20 mouse cellular contexts compared by ENCODE assay signal in genomic region chr10:91734691-91735090, GRCm38 (mm10).
A peak's percentile ranks its signal among the peaks of the same experiment; 100 is the strongest.
DNase-seq lines count a peak whose midpoint lies in the region; ATAC-seq and TF ChIP-seq lines count a peak whose summit lies in the region.
"Had no signal": no experiment of that assay in that cellular context is flagged by ENCODE, and none has a peak within 500 bp of the region (broad histone marks: within the 10 kb centered on the region; RNA-seq: fewer than 3 reads in every experiment).

No protein-coding gene starts in this region.

- no peaks in the 10 kb centered on the region for H3K36me3 ChIP-seq in heart, embryonic 10.5 days
- H3K36me3 ChIP-seq in midbrain, postnatal 0 days (ENCODE audit: insufficient read depth, low read length) = no peaks in the 10 kb centered on the region
- no peaks in the 10 kb centered on the region for H3K36me3 ChIP-seq in midbrain, embryonic 15.5 days (replicated peaks)
- no peaks in the 10 kb centered on the region for H3K36me3 ChIP-seq in stomach, postnatal 0 days (ENCODE audit: control insufficient read depth, insufficient read depth, low read length)
- H3K36me3 ChIP-seq: embryonic facial prominence, embryonic 10.5 days; heart, embryonic 15.5 days had no signal

- peak; percentile 7 for DNase-seq in heart, postnatal 4 days
- DNase-seq in heart, embryonic 10.5 days (ENCODE audit: low spot score) = no peak
- no peak for DNase-seq in layer of hippocampus, adult 2 months (ENCODE audit: low spot score in 2 of 2)
- DNase-seq in layer of hippocampus, adult 18-20 months (ENCODE audit: low spot score in 2 of 2) = no peak
- no peak for DNase-seq in midbrain, postnatal 0 days (ENCODE audit: low spot score)
- no peak for DNase-seq in stomach, postnatal 0 days (ENCODE audit: low spot score)
- no peak for DNase-seq in retina, postnatal 1 day
- DNase-seq: adrenal gland, postnatal 36 days; cerebellum, adult 2 months; kidney, adult 9 months; right cerebral cortex, postnatal 14 days; thymus, adult 18-20 months; thymus, postnatal 4 days had no signal

- 70% methylated on average over 8 of the region's 8 CpGs for WGBS in heart, embryonic 10.5 days
- WGBS in midbrain, postnatal 0 days = 70% methylated on average over 8 of the region's 8 CpGs
- WGBS in midbrain, embryonic 15.5 days = 69% methylated on average over 8 of the region's 8 CpGs
- 74% methylated on average over 8 of the region's 8 CpGs for WGBS in stomach, postnatal 0 days

- TF ChIP-seq EP300 in stomach, postnatal 0 days (optimal IDR thresholded peaks at IDR 0.05) = no peak

- no peaks in the 10 kb centered on the region for H3K9me3 ChIP-seq in heart, embryonic 10.5 days
- no peaks in the 10 kb centered on the region for H3K9me3 ChIP-seq in midbrain, postnatal 0 days (ENCODE audit: low read length)
- H3K9me3 ChIP-seq in midbrain, embryonic 15.5 days = no peaks in the 10 kb centered on the region
- no peaks in the 10 kb centered on the region for H3K9me3 ChIP-seq in stomach, postnatal 0 days (ENCODE audit: control insufficient read depth, low read length)
- H3K9me3 ChIP-seq: embryonic facial prominence, embryonic 10.5 days; heart, embryonic 15.5 days had no signal

- no peaks in the 10 kb centered on the region for H3K27me3 ChIP-seq in heart, embryonic 10.5 days (ENCODE audit: insufficient read depth, poor library complexity, severe bottlenecking)
- H3K27me3 ChIP-seq in midbrain, postnatal 0 days (ENCODE audit: insufficient read depth, low read length) = no peaks in the 10 kb centered on the region
- H3K27me3 ChIP-seq in midbrain, embryonic 15.5 days (replicated peaks) = no peaks in the 10 kb centered on the region
- H3K27me3 ChIP-seq in stomach, postnatal 0 days (ENCODE audit: control insufficient read depth, insufficient read depth, low read length) = no peaks in the 10 kb centered on the region
- H3K27me3 ChIP-seq: heart, embryonic 15.5 days had no signal

- H3K4me3 ChIP-seq in heart, embryonic 10.5 days = no peak overlapping the region
- H3K4me3 ChIP-seq in layer of hippocampus, adult 2 months = no peak overlapping the region
- H3K4me3 ChIP-seq in midbrain, postnatal 0 days (ENCODE audit: low read depth, low read length) = no peak overlapping the region
- no peak overlapping the region for H3K4me3 ChIP-seq in midbrain, embryonic 15.5 days
- H3K4me3 ChIP-seq in stomach, postnatal 0 days (ENCODE audit: low read depth, low read length) = no peak overlapping the region
- H3K4me3 ChIP-seq: embryonic facial prominence, embryonic 10.5 days; heart, embryonic 15.5 days had no signal

- TF ChIP-seq CTCF in layer of hippocampus, adult 2 months (conservative IDR thresholded peaks at IDR 0.05) = peak; percentile 40
- TF ChIP-seq CTCF in midbrain, postnatal 0 days (IDR thresholded peaks at IDR 0.05) = peak; percentile 50
- peak; percentile 39; the same call in 1 of the 2 replicates for TF ChIP-seq CTCF in stomach, postnatal 0 days (IDR thresholded peaks at IDR 0.05; ENCODE audit: low read depth)

- 0 out of 2 replicates have a peak, but pooled peaks cover 10% of the 10 kb centered on the region for H3K4me1 ChIP-seq in heart, embryonic 10.5 days
- no peaks in the 10 kb centered on the region; the same call in 1 of the 2 replicates for H3K4me1 ChIP-seq in midbrain, postnatal 0 days (ENCODE audit: insufficient read depth, low read length)
- peaks cover 7% of the 10 kb centered on the region; the same call in 1 of the 2 replicates for H3K4me1 ChIP-seq in midbrain, embryonic 15.5 days
- no peaks in the 10 kb centered on the region for H3K4me1 ChIP-seq in stomach, postnatal 0 days (replicated peaks; ENCODE audit: control insufficient read depth, insufficient read depth)
- H3K4me1 ChIP-seq: embryonic facial prominence, embryonic 10.5 days; heart, embryonic 15.5 days had no signal

- no peak for ATAC-seq in midbrain, postnatal 0 days (ENCODE audit: low FRiP score)
- ATAC-seq in midbrain, embryonic 15.5 days (replicated peaks) = no peak
- no peak for ATAC-seq in stomach, postnatal 0 days (ENCODE audit: low FRiP score, low TSS enrichment)
- ATAC-seq: inflammation-experienced regulatory T-cells, adult 6 months had no signal

- H3K4me2 ChIP-seq in midbrain, postnatal 0 days (ENCODE audit: low read depth, low read length, poor library complexity, severe bottlenecking) = no peak overlapping the region
- H3K4me2 ChIP-seq in midbrain, embryonic 15.5 days = no peak overlapping the region
- H3K4me2 ChIP-seq in stomach, postnatal 0 days (replicated peaks; ENCODE audit: low read depth) = no peak overlapping the region
- H3K4me2 ChIP-seq: heart, embryonic 15.5 days; midbrain, embryonic 11.5 days had no signal

- H3K9ac ChIP-seq in midbrain, postnatal 0 days (replicated peaks; ENCODE audit: low read length, poor library complexity, severe bottlenecking) = no peak overlapping the region
- no peak overlapping the region for H3K9ac ChIP-seq in midbrain, embryonic 15.5 days
- H3K9ac ChIP-seq in stomach, postnatal 0 days (ENCODE audit: low read length) = no peak overlapping the region
- H3K9ac ChIP-seq: heart, embryonic 15.5 days; liver, embryonic 14.5 days had no signal

- H3K27ac ChIP-seq in heart, embryonic 10.5 days = no peak overlapping the region
- no peak overlapping the region for H3K27ac ChIP-seq in layer of hippocampus, adult 2 months
- no peak overlapping the region for H3K27ac ChIP-seq in midbrain, postnatal 0 days (ENCODE audit: low read depth, low read length)
- no peak overlapping the region for H3K27ac ChIP-seq in midbrain, embryonic 15.5 days
- H3K27ac ChIP-seq in stomach, postnatal 0 days (replicated peaks) = no peak overlapping the region
- H3K27ac ChIP-seq: embryonic facial prominence, embryonic 10.5 days; heart, embryonic 15.5 days; liver, embryonic 14.5 days; macrophage had no signal
